Comparison of ENCODE assay signal across 8 mouse cellular contexts in genomic region chr16:31428675-31429470, GRCm38 (mm10). TPM values are rescaled to one million over a fixed set of nuclear protein-coding genes. Genes with fewer than 3 reads are reported as not detected.
DNase-seq lines count a peak whose midpoint lies in the region; ATAC-seq and TF ChIP-seq lines count a peak whose summit lies in the region.

No protein-coding gene starts in this region.

- WGBS in embryonic facial prominence, embryonic 11.5 days = under 1% methylated on average over 65 of the region's 65 CpGs
- WGBS in liver, postnatal 0 days (ENCODE audit: insufficient replicate concordance) = 5% methylated on average over 64 of the region's 65 CpGs
- WGBS in neural tube, embryonic 14.5 days = under 1% methylated on average over 65 of the region's 65 CpGs

- DNase-seq in adrenal gland, postnatal 10 days = peak; percentile 38
- DNase-seq in embryonic facial prominence, embryonic 11.5 days (ENCODE audit: low spot score) = peak; percentile 74
- DNase-seq in heart, postnatal 10 days = peak; percentile 23 to 28
- DNase-seq in layer of hippocampus, adult 2 months (ENCODE audit: low spot score in 2 of 2) = peak; percentile 82 to 86
- peak; percentile 59 for DNase-seq in liver, postnatal 0 days
- DNase-seq in thymus, adult 18-20 months = peak; percentile 70 to 77

- H3K4me3 ChIP-seq in C2C12 (ENCODE audit: insufficient read depth, poor library complexity, severe bottlenecking) = peak overlapping the region; percentile 28
- peak overlapping the region; percentile 61 for H3K4me3 ChIP-seq in embryonic facial prominence, embryonic 11.5 days (ENCODE audit: low read depth, low read length)
- peak overlapping the region; percentile 91 for H3K4me3 ChIP-seq in layer of hippocampus, adult 2 months
- peak overlapping the region; percentile 58 for H3K4me3 ChIP-seq in liver, postnatal 0 days (ENCODE audit: low read depth, low read length)
- H3K4me3 ChIP-seq in neural tube, embryonic 14.5 days (ENCODE audit: low read depth, low read length) = peak overlapping the region; percentile 71

- peak overlapping the region; percentile 65; the same call in 1 of the 2 replicates for H3K27ac ChIP-seq in embryonic facial prominence, embryonic 11.5 days (replicated peaks; ENCODE audit: low read depth, low read length)
- peak overlapping the region; percentile 99 for H3K27ac ChIP-seq in layer of hippocampus, adult 2 months
- no peak overlapping the region for H3K27ac ChIP-seq in liver, postnatal 0 days (ENCODE audit: low read depth)
- H3K27ac ChIP-seq in neural tube, embryonic 14.5 days (ENCODE audit: low read depth, low read length) = peak overlapping the region; percentile 94

- peaks cover 23% of the 10 kb centered on the region for H3K27me3 ChIP-seq in C2C12 (ENCODE audit: control insufficient read depth, insufficient read depth, insufficient read length)
- H3K27me3 ChIP-seq in embryonic facial prominence, embryonic 11.5 days (ENCODE audit: control insufficient read depth, insufficient read depth, low read length) = peaks cover 14% of the 10 kb centered on the region
- H3K27me3 ChIP-seq in liver, postnatal 0 days (ENCODE audit: insufficient read depth, low read length) = peaks cover 10% of the 10 kb centered on the region
- H3K27me3 ChIP-seq in neural tube, embryonic 14.5 days (ENCODE audit: control insufficient read depth, insufficient read depth, low read length) = no peaks in the 10 kb centered on the region

- H3K36me3 ChIP-seq in C2C12 (ENCODE audit: control insufficient read depth, insufficient read depth) = no peaks in the 10 kb centered on the region
- H3K36me3 ChIP-seq in embryonic facial prominence, embryonic 11.5 days (replicated peaks; ENCODE audit: control insufficient read depth, insufficient read depth, low read depth, low read length) = no peaks in the 10 kb centered on the region
- no peaks in the 10 kb centered on the region for H3K36me3 ChIP-seq in liver, postnatal 0 days (replicated peaks; ENCODE audit: insufficient read depth, low read length)
- no peaks in the 10 kb centered on the region for H3K36me3 ChIP-seq in neural tube, embryonic 14.5 days (ENCODE audit: control insufficient read depth, insufficient read depth, low read length)

- H3K79me3 ChIP-seq in C2C12 (ENCODE audit: low read depth) = no peaks in the 10 kb centered on the region

- peak overlapping the region; percentile 67 for H3K9ac ChIP-seq in embryonic facial prominence, embryonic 11.5 days (replicated peaks; ENCODE audit: low read length)
- H3K9ac ChIP-seq in liver, postnatal 0 days (replicated peaks) = peak overlapping the region; percentile 59
- H3K9ac ChIP-seq in neural tube, embryonic 14.5 days (replicated peaks; ENCODE audit: low read depth, low read length) = peak overlapping the region; percentile 82

- H3ac ChIP-seq in C2C12 (ENCODE audit: control insufficient read depth, insufficient read length, low read depth) = peak overlapping the region; percentile 38

- no peak for TF ChIP-seq CTCF in C2C12 (IDR thresholded peaks at IDR 0.05; ENCODE audit: control insufficient read depth, insufficient read depth, insufficient read length)
- TF ChIP-seq CTCF in layer of hippocampus, adult 2 months (conservative IDR thresholded peaks at IDR 0.05) = peak; percentile 51
- TF ChIP-seq CTCF in liver, postnatal 0 days (IDR thresholded peaks at IDR 0.05; ENCODE audit: low read depth) = 0 out of 2 replicates have a peak, but pooled peaks have one; percentile 5

- H3K4me2 ChIP-seq in embryonic facial prominence, embryonic 11.5 days (ENCODE audit: low read depth, low read length) = peak overlapping the region; percentile 93
- H3K4me2 ChIP-seq in liver, postnatal 0 days (ENCODE audit: low read depth, low read length) = peak overlapping the region; percentile 90
- H3K4me2 ChIP-seq in neural tube, embryonic 14.5 days (ENCODE audit: low read depth, low read length) = peak overlapping the region; percentile 66

- intact Hi-C loops in heart, postnatal 10 days (cut with DNase I) = no loop called here

- peak; percentile 61 for ATAC-seq in embryonic facial prominence, embryonic 11.5 days (replicated peaks; ENCODE audit: insufficient number of reproducible peaks, low FRiP score, low TSS enrichment, low read depth)
- peak; percentile 23; the same call in 1 of the 2 replicates for ATAC-seq in liver, postnatal 0 days
- peak; percentile 70 for ATAC-seq in neural tube, embryonic 14.5 days (ENCODE audit: low read depth)

- H3K9me3 ChIP-seq in embryonic facial prominence, embryonic 11.5 days (replicated peaks; ENCODE audit: control insufficient read depth, low read length) = no peaks in the 10 kb centered on the region
- H3K9me3 ChIP-seq in liver, postnatal 0 days (ENCODE audit: low read length) = no peaks in the 10 kb centered on the region
- no peaks in the 10 kb centered on the region for H3K9me3 ChIP-seq in neural tube, embryonic 14.5 days (ENCODE audit: control insufficient read depth, low read length)

- TF ChIP-seq EP300 in liver, postnatal 0 days (IDR thresholded peaks at IDR 0.05; ENCODE audit: low read depth) = no peak

- H3K4me1 ChIP-seq in embryonic facial prominence, embryonic 11.5 days (ENCODE audit: control insufficient read depth, insufficient read depth, low read length) = no peaks in the 10 kb centered on the region; the same call in 1 of the 2 replicates
- peaks cover 36% of the 10 kb centered on the region for H3K4me1 ChIP-seq in liver, postnatal 0 days (ENCODE audit: insufficient read depth)
- H3K4me1 ChIP-seq in neural tube, embryonic 14.5 days (ENCODE audit: control insufficient read depth, insufficient read depth, low read length) = peaks cover 11% of the 10 kb centered on the region; the same call in 1 of the 2 replicates

- no peaks in the 10 kb centered on the region for H3K79me2 ChIP-seq in C2C12 (ENCODE audit: control insufficient read depth, insufficient read depth)

TF ChIP-seq in C2C12, 6 proteins besides CTCF, POLR2A, EP300 and RAD21:
- TF ChIP-seq FOSL1 (IDR thresholded peaks at IDR 0.05; ENCODE audit: insufficient read depth, low read length, poor library complexity, severe bottlenecking) (no peak), MAX (IDR thresholded peaks at IDR 0.05) (no peak), MYOD1 (IDR thresholded peaks at IDR 0.05; ENCODE audit: control insufficient read depth, insufficient read length, low read depth) (no peak), MYOG (IDR thresholded peaks at IDR 0.05; ENCODE audit: control insufficient read depth, extremely low read depth, insufficient read length) (no peak), CEBPB (IDR thresholded peaks at IDR 0.05; ENCODE audit: low read depth) (no peak), USF1 (IDR thresholded peaks at IDR 0.05; ENCODE audit: low read depth) (no peak)

RNA-seq across cellular contexts. Expression of gene Bdh1, which starts 6.8 kb away (rescaled TPM):
- polyA plus RNA-seq in C2C12 (2012; fragmentation: generic; extraction: Trizol) = 0.54 TPM
- 100 to 1,000 TPM in 1 of 2 experiments, 10 to 100 TPM in 1; 68.1 to 165 TPM for total RNA-seq in adrenal gland, postnatal 10 days (2021)
- 18.8 and 21.0 TPM in 2 replicates for polyA plus RNA-seq in embryonic facial prominence, embryonic 11.5 days (2014; fragmentation: Nextera tagmentation; extraction: Ambion mirVana)
- under 1 TPM; 0.77 TPM for total RNA-seq in heart, postnatal 10 days (2021)
- total RNA-seq in layer of hippocampus, adult 2 months (2021) = 10 to 100 TPM; 92.4 to 95.6 TPM
- 208 and 246 TPM in 2 replicates for polyA plus RNA-seq in liver, postnatal 0 days (2015; fragmentation: Nextera tagmentation; extraction: Ambion mirVana)
- polyA plus RNA-seq in neural tube, embryonic 14.5 days (2014; fragmentation: Nextera tagmentation; extraction: Ambion mirVana) = 91.3 and 110 TPM in 2 replicates

Comparison
In these comparisons a context has a peak if more than half of its experiments do, and no peak if none do; other contexts are left out.
1. H3K4me3 ChIP-seq: peak in every context shown above with its lines; median percentile 91 in layer of hippocampus, adult 2 months; 71 in neural tube, embryonic 14.5 days; 61 in embryonic facial prominence, embryonic 11.5 days; 58 in liver, postnatal 0 days; 28 in C2C12.
2. DNase-seq: peak in every context shown above with its lines; median percentile 84 in layer of hippocampus, adult 2 months; 74 in embryonic facial prominence, embryonic 11.5 days; 74 in thymus, adult 18-20 months; 59 in liver, postnatal 0 days; 38 in adrenal gland, postnatal 10 days; 26 in heart, postnatal 10 days.
3. RNA of gene Bdh1, which starts 6.8 kb away (polyA plus RNA-seq): 208 to 246 TPM in liver, postnatal 0 days, 91.3 to 110 TPM in neural tube, embryonic 14.5 days and 18.8 to 21.0 TPM in embryonic facial prominence, embryonic 11.5 days; 0.54 TPM in C2C12 (single experiment); every median in the first group is over 10 times any median in the second.
4. Peak in every context shown above with its lines, with median percentiles within 50 percentile points of each other: ATAC-seq, H3K4me2 ChIP-seq and H3K9ac ChIP-seq.